Mouse (Mus musculus) duodenum, adult 2 months (tissue): ENCODE results near the gene Abhd16a. TPM values are rescaled to one million over a fixed set of nuclear protein-coding genes. Genes with fewer than 3 reads are reported as not detected.

Experiments used
- polyA plus RNA-seq: library from polyadenylated mRNA; depleted of rRNA; stranded (reverse); fragments of >200 nt; gene quantifications from 2 replicates; pipeline ENCODE4 v1.2.3, GENCODE M21; 2012; ENCODE audit warnings: low replicate concordance; rRNA removed

Gene Abhd16a
- polyA plus RNA-seq, 1 experiment, result 240 TPM

DNA sequence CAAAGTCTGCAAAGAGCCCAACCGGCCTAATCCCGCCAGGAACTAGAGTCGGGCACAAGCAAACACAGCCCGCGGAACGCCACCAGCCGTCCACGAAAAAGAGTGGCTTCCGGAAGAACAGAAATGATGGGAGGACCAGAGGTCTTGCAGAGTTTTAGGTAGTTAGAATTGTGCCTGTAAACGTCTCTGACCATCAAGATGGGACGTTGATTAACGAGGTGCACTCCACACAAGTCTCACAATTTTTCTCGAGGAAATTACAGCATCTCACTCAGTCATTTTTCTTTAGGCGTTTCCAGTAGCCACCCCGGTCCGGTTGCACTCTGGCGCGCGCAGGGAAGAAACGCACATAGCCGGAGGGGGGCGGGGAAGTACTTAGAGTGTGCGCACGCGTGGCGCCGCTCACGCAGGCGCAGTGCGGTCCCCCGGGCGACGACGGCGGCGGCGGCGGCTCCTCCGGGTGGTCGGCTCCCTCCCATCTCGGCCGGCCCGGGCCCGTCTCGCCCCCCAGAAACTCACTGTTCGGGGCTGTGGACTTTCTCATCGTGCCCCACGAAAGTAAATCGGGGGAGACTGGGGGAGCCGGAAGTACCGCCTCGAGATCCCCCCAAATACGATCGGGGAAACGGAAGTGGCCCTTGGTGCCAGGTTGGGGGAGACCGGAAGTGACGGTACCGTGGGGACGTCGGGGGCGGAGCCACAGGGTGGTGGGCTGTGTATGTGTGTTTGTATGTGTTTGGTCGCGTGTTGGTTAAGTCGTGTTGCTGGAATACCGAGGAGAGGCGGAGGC is 45.9 kb downstream of the Abhd16a start, which contains the start of gene Bag6:
TSS of gene Bag6 (plus strand) at position 378 of the 790 bp plus-strand sequence.

Other genes starting within 250 kb of the Abhd16a start
- 66.9 and 74.8 TPM in 2 replicates for gene Skiv2l, start 239.1 kb upstream of the Abhd16a start, polyA plus RNA-seq
- gene Nelfe, start 238.9 kb upstream of the Abhd16a start, polyA plus RNA-seq, result 14.9 and 36.1 TPM in 2 replicates
- gene Cfb, start 226.7 kb upstream of the Abhd16a start, polyA plus RNA-seq, result 16.5 and 49.9 TPM in 2 replicates
- 6.2 and 6.7 TPM in 2 replicates for gene Zbtb12, start 209.8 kb upstream of the Abhd16a start, polyA plus RNA-seq
- gene Gm20547, start 207.2 kb upstream of the Abhd16a start, polyA plus RNA-seq, result not detected in 2 replicates
- 5.1 and 6.8 TPM in 2 replicates for gene C2, start 191.0 kb upstream of the Abhd16a start, polyA plus RNA-seq
- 206 and 215 TPM in 2 replicates for gene Ehmt2, start 190.8 kb upstream of the Abhd16a start, polyA plus RNA-seq
- 74.7 and 81.1 TPM in 2 replicates for gene Slc44a4, start 174.8 kb upstream of the Abhd16a start, polyA plus RNA-seq
- 40.9 and 52.9 TPM in 2 replicates for gene Neu1, start 158.0 kb upstream of the Abhd16a start, polyA plus RNA-seq
- gene Hspa1b, start 130.0 kb upstream of the Abhd16a start, polyA plus RNA-seq, result 5.4 and 9.5 TPM in 2 replicates
- gene Gm20481, start 119.4 kb upstream of the Abhd16a start, polyA plus RNA-seq, result not detected in 2 replicates
- 4.9 and 6.7 TPM in 2 replicates for gene Hspa1a, start 117.1 kb upstream of the Abhd16a start, polyA plus RNA-seq
- 0.15 and 0.22 TPM in 2 replicates for gene Hspa1l, start 116.6 kb upstream of the Abhd16a start, polyA plus RNA-seq
- gene Lsm2, start 107.4 kb upstream of the Abhd16a start, polyA plus RNA-seq, result 88.2 and 110 TPM in 2 replicates
- 142 and 150 TPM in 2 replicates for gene Vars, start 88.3 kb upstream of the Abhd16a start, polyA plus RNA-seq
- 1.6 and 2.0 TPM in 2 replicates for gene Vwa7, start 72.7 kb upstream of the Abhd16a start, polyA plus RNA-seq
- 0.41 and 0.69 TPM in 2 replicates for gene Sapcd1, start 61.2 kb upstream of the Abhd16a start, polyA plus RNA-seq
- gene Msh5, start 42.5 kb upstream of the Abhd16a start, polyA plus RNA-seq, result 2.0 and 5.6 TPM in 2 replicates
- gene Clic1, start 39.3 kb upstream of the Abhd16a start, polyA plus RNA-seq, result 133 and 202 TPM in 2 replicates
- 13.4 and 17.5 TPM in 2 replicates for gene Ddah2, start 30.2 kb upstream of the Abhd16a start, polyA plus RNA-seq
- 0.85 and 7.5 TPM in 2 replicates for gene Ly6g6c, start 23.9 kb upstream of the Abhd16a start, polyA plus RNA-seq
- 0.18 and 0.55 TPM in 2 replicates for gene Mpig6b, start 23.1 kb upstream of the Abhd16a start, polyA plus RNA-seq
- 0.15 and 29.8 TPM in 2 replicates for gene Ly6g6e, start 12.4 kb upstream of the Abhd16a start, polyA plus RNA-seq
- 5.8 and 13.6 TPM in 2 replicates for gene Ly6g6d, start 11.2 kb upstream of the Abhd16a start, polyA plus RNA-seq
- gene Ly6g6f, start 3.7 kb upstream of the Abhd16a start, polyA plus RNA-seq, result 3.3 and 4.6 TPM in 2 replicates
- gene Ly6g5c, start 19.0 kb downstream of the Abhd16a start, polyA plus RNA-seq, result not detected in 2 replicates
- gene Ly6g5b, start 26.2 kb downstream of the Abhd16a start, polyA plus RNA-seq, result 1.7 TPM in 2 replicates
- gene Gpank1, start 32.2 kb downstream of the Abhd16a start, polyA plus RNA-seq, result 15.1 and 26.1 TPM in 2 replicates
- 334 and 557 TPM in 2 replicates for gene Csnk2b, start 32.8 kb downstream of the Abhd16a start, polyA plus RNA-seq
- gene D17H6S53E, start 37.1 kb downstream of the Abhd16a start, polyA plus RNA-seq, result 21.5 and 30.6 TPM in 2 replicates
- gene Apom, start 42.8 kb downstream of the Abhd16a start, polyA plus RNA-seq, result 0.25 TPM in 2 replicates
- gene Bag6, start 45.9 kb downstream of the Abhd16a start, polyA plus RNA-seq, result 179 and 180 TPM in 2 replicates
- 388 and 529 TPM in 2 replicates for gene Prrc2a, start 75.6 kb downstream of the Abhd16a start, polyA plus RNA-seq
- gene Aif1, start 86.8 kb downstream of the Abhd16a start, polyA plus RNA-seq, result 0.76 TPM in 1 of 2 replicates, not detected in the other
- gene Lst1, start 99.2 kb downstream of the Abhd16a start, polyA plus RNA-seq, result 6.5 and 24.6 TPM in 2 replicates
- 6.3 and 41.5 TPM in 2 replicates for gene Ltb, start 105.2 kb downstream of the Abhd16a start, polyA plus RNA-seq
- 1.5 and 1.8 TPM in 2 replicates for gene Tnf, start 112.7 kb downstream of the Abhd16a start, polyA plus RNA-seq
- 0.70 and 1.1 TPM in 2 replicates for gene Lta, start 116.1 kb downstream of the Abhd16a start, polyA plus RNA-seq
- not detected in 2 replicates for gene Gm16181, start 131.6 kb downstream of the Abhd16a start, polyA plus RNA-seq
- gene Atp6v1g2, start 144.4 kb downstream of the Abhd16a start, polyA plus RNA-seq, result 2.2 and 3.7 TPM in 2 replicates
- 27.0 and 39.7 TPM in 2 replicates for gene Nfkbil1, start 146.5 kb downstream of the Abhd16a start, polyA plus RNA-seq
- gene Ddx39b, start 152.5 kb downstream of the Abhd16a start, polyA plus RNA-seq, result 147 and 156 TPM in 2 replicates
- gene H2-D1, start 173.5 kb downstream of the Abhd16a start, polyA plus RNA-seq, result 447 and 1,433 TPM in 2 replicates
- 28.5 and 65.5 TPM in 2 replicates for gene H2-Q1, start 231.1 kb downstream of the Abhd16a start, polyA plus RNA-seq